Mouse (Mus musculus) layer of hippocampus, postnatal 25 days (tissue): ENCODE data around the gene Slc4a3. TPM values are rescaled to one million over a fixed set of nuclear protein-coding genes. Genes with fewer than 3 reads are reported as not detected.
A peak's percentile ranks its signal among the peaks of the same experiment; 100 is the strongest.

ENCODE experiments used
- DNase-seq, 2 experiments: peaks; one replicate each; pipeline ENCODE4 v3.0.0; 2022; ENCODE audit warnings: mixed read lengths in 2 of 2, low spot score in 1 of 2; ENCODE audit errors: extremely low spot score in 1 of 2
- total RNA-seq, 2 experiments: library from RNA; stranded (reverse); gene quantifications; 2 replicates each; pipeline ENCODE4 v1.2.3; 2021

Gene Slc4a3
- total RNA-seq, 2 experiments from 2014 or later: 111 to 114 TPM

- peak; percentile 92 to 95 for DNase-seq
These were observed 13.3 kb downstream of the Slc4a3 start for GRCm38 (mm10) chr1:75559212-75559925.

GRCm38 (mm10) chr1:75560206-75560913, 14.3 kb downstream of the Slc4a3 start:
- no peak for DNase-seq

- no peak for DNase-seq
These were observed 15.3 kb downstream of the Slc4a3 start for GRCm38 (mm10) chr1:75561221-75561897.

GRCm38 (mm10) chr1:75561898-75562238, 15.8 kb downstream of the Slc4a3 start:
- DNase-seq: no peak

GRCm38 (mm10) chr1:75564102-75564501, 18.0 kb downstream of the Slc4a3 start:
- DNase-seq: no peak

GRCm38 (mm10) chr1:75564916-75565315, 18.9 kb downstream of the Slc4a3 start:
- no peak for DNase-seq

- DNase-seq: no peak
These were observed 19.6 kb downstream of the Slc4a3 start for GRCm38 (mm10) chr1:75565616-75566015.

GRCm38 (mm10) chr1:75570403-75570802, 24.3 kb downstream of the Slc4a3 start:
- DNase-seq: no peak

- no peak for DNase-seq
These were observed 26.7 kb downstream of the Slc4a3 start for GRCm38 (mm10) chr1:75572776-75573175.

- DNase-seq: no peak
These were observed 27.6 kb downstream of the Slc4a3 start for GRCm38 (mm10) chr1:75573715-75574114.

- no peak for DNase-seq
These were observed 28.6 kb downstream of the Slc4a3 start for GRCm38 (mm10) chr1:75574476-75575310.

- no peak for DNase-seq
These were observed 36.0 kb downstream of the Slc4a3 start for GRCm38 (mm10) chr1:75581936-75582624.

- no peak for DNase-seq
These were observed 36.5 kb downstream of the Slc4a3 start for GRCm38 (mm10) chr1:75582625-75582956.

- no peak for DNase-seq
These were observed 37.0 kb downstream of the Slc4a3 start for GRCm38 (mm10) chr1:75583034-75583433.

- no peak for DNase-seq
These were observed 40.7 kb downstream of the Slc4a3 start for GRCm38 (mm10) chr1:75586791-75587190.

GRCm38 (mm10) chr1:75587738-75588719, 42.0 kb downstream of the Slc4a3 start:
- no peak for DNase-seq

- DNase-seq: no peak
These were observed 42.8 kb downstream of the Slc4a3 start for GRCm38 (mm10) chr1:75588874-75589273.

GRCm38 (mm10) chr1:75589983-75590382, 43.9 kb downstream of the Slc4a3 start:
- DNase-seq: no peak

GRCm38 (mm10) chr1:75593956-75594355, 47.9 kb downstream of the Slc4a3 start:
- DNase-seq: no peak
